Mouse (Mus musculus) liver, embryonic 15.5 days (tissue): ENCODE data around the gene Actr8. TPM values are rescaled to one million over a fixed set of nuclear protein-coding genes. Genes with fewer than 3 reads are reported as not detected.

Experiments
- ATAC-seq: fragments of 200-750 bp; cut with Nextera tagmentation; 2 replicates; pipeline ENCODE4 v1.8.0; 2017; ENCODE audit warnings: moderate number of reproducible peaks, mild to moderate bottlenecking, moderate library complexity; ENCODE audit not compliant: insufficient read depth
- H3K27ac ChIP-seq: fragments of 300-500 bp; sonication (generic); replicated peaks from 2 replicates; pipeline ENCODE4 v1.5.1; 2015; ENCODE audit warnings: mild to moderate bottlenecking, inconsistent platforms
- H3K27me3 ChIP-seq: fragments of 300-500 bp; sonication (generic); 2 replicates; pipeline ENCODE4 v1.6.1; 2015; ENCODE audit warnings: mild to moderate bottlenecking, inconsistent platforms
- H3K36me3 ChIP-seq: fragments of 300-500 bp; sonication (generic); replicated peaks from 2 replicates; pipeline ENCODE4 v1.6.1; 2015; ENCODE audit warnings: moderate library complexity, mild to moderate bottlenecking, inconsistent platforms
- H3K4me1 ChIP-seq: fragments of 300-500 bp; sonication (generic); replicated peaks from 2 replicates; pipeline ENCODE4 v1.6.1; 2015; ENCODE audit warnings: inconsistent platforms
- H3K4me2 ChIP-seq: fragments of 300-500 bp; sonication (generic); 2 replicates; pipeline ENCODE4 v1.6.1; 2015; ENCODE audit warnings: moderate library complexity, mild to moderate bottlenecking, inconsistent platforms
- H3K4me3 ChIP-seq: fragments of 300-500 bp; sonication (generic); replicated peaks from 2 replicates; pipeline ENCODE4 v1.5.1; 2015; ENCODE audit warnings: mild to moderate bottlenecking, inconsistent platforms
- H3K9ac ChIP-seq: fragments of 300-500 bp; sonication (generic); 2 replicates; pipeline ENCODE4 v1.6.1; 2015; ENCODE audit warnings: moderate library complexity, mild to moderate bottlenecking, inconsistent platforms
- H3K9me3 ChIP-seq: fragments of 300-500 bp; sonication (generic); replicated peaks from 2 replicates; pipeline ENCODE4 v1.6.1; 2016; ENCODE audit warnings: inconsistent platforms
- WGBS: fragments of 180-500 bp; shearing (Covaris S2); methylation state at CpG from one replicate; pipeline ENCODE4 v1.1.7; 2015; ENCODE audit warnings: mixed read lengths; ENCODE audit not compliant: insufficient replicate concordance; 5-methylcytosine and 5-hydroxymethylcytosine counted together
- microRNA-seq: library from miRNA; unstranded; fragments of <30 nt; microRNA quantifications from one replicate; pipeline ENCODE4, GENCODE M21; 2016
- polyA plus RNA-seq: library from polyadenylated mRNA; unstranded; fragments of >200 nt; fragmentation: Nextera tagmentation; extraction: Ambion mirVana; gene quantifications from 2 replicates; pipeline ENCODE4 v1.2.1, GENCODE M21; 2015

The Actr8 gene
- polyA plus RNA-seq, 1 experiment from 2014 or later: 22.5 TPM

DNA sequence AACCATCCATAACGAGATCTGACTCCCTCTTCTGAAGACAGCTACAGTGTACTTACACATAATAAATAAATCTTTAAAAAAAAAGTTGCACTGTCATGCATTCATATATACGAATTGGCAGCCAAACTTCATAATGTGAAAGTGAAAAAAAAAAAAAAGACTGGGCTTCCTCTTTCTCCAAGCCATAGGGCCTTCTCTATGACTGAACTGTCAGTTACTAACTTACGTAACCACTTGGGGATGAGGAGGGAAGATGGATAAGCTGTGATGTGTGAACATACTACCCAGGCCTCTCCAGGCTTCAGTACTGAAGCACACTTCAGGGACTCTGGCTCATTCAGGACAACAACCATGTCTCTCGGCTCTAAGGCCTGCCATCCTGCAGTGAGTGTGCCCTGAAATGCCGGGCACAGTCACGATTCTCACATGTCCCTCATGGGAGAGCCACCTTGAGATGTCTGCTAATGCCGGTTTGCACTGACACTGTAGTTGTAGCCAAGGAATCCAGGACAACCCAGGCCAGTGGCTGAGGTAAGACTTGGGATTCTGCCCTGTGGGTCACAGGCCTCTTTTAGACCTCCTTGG lies 65.3 kb downstream of the Actr8 start:
- no peak for ATAC-seq
- H3K4me2 ChIP-seq: no peak overlapping the region
- no peaks in the 10 kb centered on the region for H3K36me3 ChIP-seq
- no peaks in the 10 kb centered on the region for H3K4me1 ChIP-seq
- H3K9ac ChIP-seq: no peak overlapping the region
- WGBS: 54% methylated on average over 7 of the region's 7 CpGs
- H3K27ac ChIP-seq: no peak overlapping the region
- H3K4me3 ChIP-seq: no peak overlapping the region
- H3K9me3 ChIP-seq: no peaks in the 10 kb centered on the region
- H3K27me3 ChIP-seq: no peaks in the 10 kb centered on the region

DNA sequence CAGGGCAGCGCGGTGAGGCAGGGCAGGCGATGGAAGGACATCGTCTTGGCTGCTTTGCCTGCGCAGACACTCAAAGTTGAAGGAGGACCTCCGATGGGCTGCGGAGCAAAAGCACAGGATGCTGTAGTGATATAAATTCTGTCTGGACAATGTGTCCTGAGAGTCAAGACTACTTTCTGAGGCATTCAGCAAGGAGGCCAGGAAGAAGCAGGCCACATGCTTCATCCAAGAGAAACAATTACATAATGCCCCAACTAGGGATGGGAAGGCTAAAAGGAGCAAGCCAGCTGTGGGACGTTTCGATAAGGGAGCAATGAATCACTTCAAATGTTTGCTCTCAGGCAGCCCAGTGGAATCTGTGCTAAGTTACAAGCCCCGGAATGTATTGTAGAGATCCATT lies 67.1 kb downstream of the Actr8 start:
- no peak for ATAC-seq
- Histone ChIP-seq H3K9ac (no peak overlapping the region), H3K36me3 (no peaks in the 10 kb centered on the region), H3K4me1 (no peaks in the 10 kb centered on the region), H3K27ac (no peak overlapping the region), H3K27me3 (no peaks in the 10 kb centered on the region), H3K4me2 (no peak overlapping the region), H3K4me3 (no peak overlapping the region), H3K9me3 (no peaks in the 10 kb centered on the region)
- WGBS: 77% methylated on average over 10 of the region's 10 CpGs

DNA sequence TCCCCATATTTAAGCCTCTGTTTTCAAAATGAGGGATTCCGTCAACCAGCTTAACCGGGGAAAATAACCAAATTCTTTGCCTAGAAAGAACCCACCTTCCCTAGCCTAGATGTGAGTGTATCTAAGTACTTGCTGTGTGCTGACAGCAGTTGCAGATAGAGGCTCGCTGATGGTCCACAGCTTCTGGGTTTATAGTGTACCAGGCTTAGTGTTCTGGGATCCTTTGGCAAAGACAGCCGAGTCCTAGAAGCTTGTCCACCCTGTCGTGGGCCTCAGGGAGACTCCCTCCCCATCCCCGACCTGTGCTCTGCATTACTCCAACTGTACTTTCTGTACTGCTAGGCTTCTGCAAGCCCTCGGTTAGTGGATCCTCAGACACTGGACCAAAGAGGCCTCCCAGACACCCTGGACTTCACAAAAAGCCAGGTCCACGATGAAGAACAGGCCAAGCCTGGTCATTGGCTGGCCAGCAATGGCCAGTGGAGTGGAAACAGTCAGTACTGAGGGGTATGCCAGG lies 67.6 kb downstream of the Actr8 start:
- H3K36me3 ChIP-seq: no peaks in the 10 kb centered on the region
- H3K4me3 ChIP-seq: no peak overlapping the region
- 54% methylated on average over 8 of the region's 8 CpGs for WGBS
- no peaks in the 10 kb centered on the region for H3K9me3 ChIP-seq
- ATAC-seq: no peak
- no peaks in the 10 kb centered on the region for H3K4me1 ChIP-seq
- H3K9ac ChIP-seq: no peak overlapping the region
- no peaks in the 10 kb centered on the region for H3K27me3 ChIP-seq
- H3K4me2 ChIP-seq: no peak overlapping the region
- no peak overlapping the region for H3K27ac ChIP-seq

DNA sequence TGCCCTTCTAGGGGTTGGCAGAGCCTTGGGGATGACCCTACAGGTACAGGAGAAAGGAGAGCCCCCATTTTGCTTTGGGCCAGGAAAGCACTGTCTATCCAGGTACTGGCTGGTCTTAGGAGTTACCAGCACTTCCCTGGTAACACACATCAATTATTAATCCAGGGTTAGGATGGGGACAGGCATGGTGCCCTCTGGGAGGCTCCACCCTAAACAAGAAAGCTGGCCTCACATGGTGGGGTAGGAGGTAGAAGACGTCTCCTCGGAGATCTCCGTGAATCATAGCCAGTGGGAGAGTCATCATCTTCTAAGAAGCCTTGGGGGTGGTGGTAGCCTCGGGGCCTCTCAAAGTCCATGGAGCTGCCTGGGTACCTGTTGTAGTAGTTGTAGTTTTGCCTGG lies 68.8 kb downstream of the Actr8 start:
- Histone ChIP-seq H3K36me3 (no peaks in the 10 kb centered on the region), H3K4me3 (no peak overlapping the region), H3K9ac (no peak overlapping the region), H3K27ac (no peak overlapping the region), H3K4me1 (no peaks in the 10 kb centered on the region), H3K27me3 (no peaks in the 10 kb centered on the region), H3K4me2 (no peak overlapping the region), H3K9me3 (no peaks in the 10 kb centered on the region)
- ATAC-seq: no peak
- WGBS: 72% methylated on average over 4 of the region's 4 CpGs

DNA sequence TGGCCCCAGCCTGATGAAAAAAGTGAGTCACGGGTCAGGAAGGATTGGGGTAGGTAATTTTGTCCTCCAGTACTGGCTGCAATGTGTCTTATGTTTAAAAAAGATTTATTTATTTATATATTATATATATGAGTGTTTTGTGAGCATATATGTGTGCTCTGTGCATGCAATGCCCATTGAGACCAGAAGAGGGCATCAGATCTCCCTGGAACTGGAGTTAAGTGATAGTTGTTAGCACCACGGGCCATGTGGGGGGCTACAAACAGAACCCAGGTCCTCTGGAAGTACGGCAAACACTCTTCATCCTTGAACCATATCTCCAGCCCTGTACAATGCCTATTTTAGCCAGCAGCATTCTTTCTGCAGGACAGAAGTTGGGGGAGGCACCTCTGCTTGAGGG lies 69.9 kb downstream of the Actr8 start:
- Histone ChIP-seq H3K4me1 (no peaks in the 10 kb centered on the region), H3K4me2 (no peak overlapping the region), H3K4me3 (no peak overlapping the region), H3K9me3 (no peaks in the 10 kb centered on the region), H3K36me3 (no peaks in the 10 kb centered on the region), H3K27me3 (no peaks in the 10 kb centered on the region), H3K9ac (no peak overlapping the region), H3K27ac (no peak overlapping the region)
- ATAC-seq: no peak
- WGBS: 60% methylated on average over 3 of the region's 3 CpGs

DNA sequence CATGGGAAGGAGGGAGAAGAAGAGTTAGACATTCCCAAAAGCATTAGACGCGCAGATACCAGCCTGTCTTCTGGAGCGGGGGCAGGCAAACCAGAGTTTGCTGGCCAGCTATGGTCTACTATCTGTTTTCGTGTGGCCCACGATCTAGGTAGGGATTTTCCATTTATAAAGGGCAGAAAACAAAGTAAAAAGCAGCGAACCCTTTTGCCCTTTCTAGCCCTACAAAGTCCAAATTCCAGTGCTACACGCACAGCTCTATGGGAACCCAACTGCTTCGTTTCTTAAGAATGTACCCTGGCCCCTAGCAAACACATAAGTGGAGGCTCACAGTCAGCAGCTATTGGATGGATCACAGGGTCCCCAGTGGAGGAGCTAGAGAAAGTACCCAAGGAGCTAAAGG lies 72.1 kb downstream of the Actr8 start:
- WGBS: 74% methylated on average over 8 of the region's 8 CpGs
- H3K9ac ChIP-seq: no peak overlapping the region
- ATAC-seq: no peak
- H3K4me2 ChIP-seq: no peak overlapping the region
- H3K4me3 ChIP-seq: no peak overlapping the region
- H3K4me1 ChIP-seq: no peaks in the 10 kb centered on the region
- no peaks in the 10 kb centered on the region for H3K27me3 ChIP-seq
- H3K36me3 ChIP-seq: no peaks in the 10 kb centered on the region
- no peak overlapping the region for H3K27ac ChIP-seq
- H3K9me3 ChIP-seq: no peaks in the 10 kb centered on the region

DNA sequence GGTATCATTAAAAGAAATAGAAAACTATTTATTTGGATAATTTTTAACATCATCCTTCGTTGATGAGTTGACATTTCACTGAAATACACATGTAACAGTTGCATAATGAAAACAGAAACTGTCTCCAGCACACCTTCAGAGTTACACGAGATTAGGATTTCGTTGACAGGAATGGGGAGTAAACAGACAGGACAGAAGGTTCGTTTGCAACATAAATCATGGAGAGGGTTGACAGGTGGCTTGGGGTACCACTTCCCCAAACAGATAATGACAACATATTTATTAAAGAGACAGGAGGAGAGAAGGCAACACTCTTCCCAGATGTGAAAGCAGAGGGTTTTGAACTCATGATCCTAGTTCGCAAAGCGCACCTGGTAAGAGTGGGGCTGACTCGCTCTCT lies 76.8 kb downstream of the Actr8 start:
- no peaks in the 10 kb centered on the region for H3K9me3 ChIP-seq
- no peaks in the 10 kb centered on the region for H3K27me3 ChIP-seq
- no peak overlapping the region for H3K27ac ChIP-seq
- 42% methylated on average over 7 of the region's 7 CpGs for WGBS
- no peak overlapping the region for H3K9ac ChIP-seq
- H3K4me1 ChIP-seq: no peaks in the 10 kb centered on the region
- no peak overlapping the region for H3K4me2 ChIP-seq
- no peak for ATAC-seq
- no peaks in the 10 kb centered on the region for H3K36me3 ChIP-seq
- no peak overlapping the region for H3K4me3 ChIP-seq

Small RNA genes within 50 kb of the gene (microRNA-seq; reads per million reads assigned to microRNA genes)
- gene Mir6947: not detected

Other genes with a start within 250 kb of the Actr8 start
- 132 TPM in 2 replicates for gene Selenok, start 10.0 kb upstream of the Actr8 start, polyA plus RNA-seq
- gene Il17rb, start 30.6 kb downstream of the Actr8 start, polyA plus RNA-seq: 2.4 and 3.6 TPM in 2 replicates
- gene Chdh, start 30.7 kb downstream of the Actr8 start, polyA plus RNA-seq: 3.2 and 4.6 TPM in 2 replicates